Mouse (Mus musculus) sigmoid colon, adult 10 weeks (tissue): ENCODE measurements around the gene Slc5a4b. TPM values are rescaled to one million over a fixed set of nuclear protein-coding genes. Genes with fewer than 3 reads are reported as not detected.

ENCODE experiments used
- polyA plus RNA-seq: library from polyadenylated mRNA; stranded (reverse); fragments of 350-450 nt; fragmentation: Illumina TruSeq; extraction: RNeasy Lipid Tissue Mini Kit (QIAGEN cat#74804); gene quantifications from one replicate; pipeline ENCODE4 v1.2.3, GENCODE M21; 2014; ENCODE audit warnings: low read depth, low replicate concordance

Slc5a4b gene
- 0.22 TPM for polyA plus RNA-seq

GRCm38 (mm10) chr10:76110861-76111260 lies at the start of gene Slc5a4b:
Gene Slc5a4b (minus strand): TSS chr10:76110961.

GRCm38 (mm10) chr10:76147278-76147677 lies 36.5 kb upstream of the Slc5a4b start, which contains the start of gene Slc5a4a:
Gene Slc5a4a (plus strand): TSS chr10:76147451.

GRCm38 (mm10) chr10:76032402-76033118 lies 78.2 kb downstream of the Slc5a4b start, which contains the start of gene Zfp280b:
Gene Zfp280b (plus strand): TSS chr10:76032650.

Other genes starting within 250 kb of the Slc5a4b start
- not detected for gene Derl3, start 217.5 kb downstream of the Slc5a4b start, polyA plus RNA-seq
- 10.9 TPM for gene Smarcb1, start 189.3 kb downstream of the Slc5a4b start, polyA plus RNA-seq
- gene Chchd10, start 177.8 kb downstream of the Slc5a4b start, polyA plus RNA-seq, result 21.3 TPM
- 1.0 TPM for gene Mmp11, start 174.5 kb downstream of the Slc5a4b start, polyA plus RNA-seq
- not detected for gene Gm867, start 170.3 kb downstream of the Slc5a4b start, polyA plus RNA-seq
- not detected for gene Vpreb3, start 167.9 kb downstream of the Slc5a4b start, polyA plus RNA-seq
- gene Gm5134, start 156.4 kb downstream of the Slc5a4b start, polyA plus RNA-seq, result not detected
- gene Zfp280b, start 78.3 kb downstream of the Slc5a4b start, polyA plus RNA-seq, result 12.6 TPM
- gene Slc5a4a, start 36.5 kb upstream of the Slc5a4b start, polyA plus RNA-seq, result not detected
- gene Prmt2, start 126.9 kb upstream of the Slc5a4b start, polyA plus RNA-seq, result 2.3 TPM
- gene S100b, start 142.9 kb upstream of the Slc5a4b start, polyA plus RNA-seq, result 0.60 TPM
- gene Dip2a, start 234.3 kb upstream of the Slc5a4b start, polyA plus RNA-seq, result 25.6 TPM